8 mouse cellular contexts compared by ENCODE assay signal in genomic region chr7:109751427-109752007, GRCm38 (mm10). TPM values are rescaled to one million over a fixed set of nuclear protein-coding genes. Genes with fewer than 3 reads are reported as not detected.
DNase-seq lines count a peak whose midpoint lies in the region; ATAC-seq and TF ChIP-seq lines count a peak whose summit lies in the region.

No protein-coding gene starts in this region.

- H3K4me3 ChIP-seq in lung, postnatal 0 days (ENCODE audit: low read depth, low read length), result peak overlapping the region; percentile 83
- peak overlapping the region; percentile 60 for H3K4me3 ChIP-seq in kidney, embryonic 14.5 days (ENCODE audit: low read length)
- H3K4me3 ChIP-seq in midbrain, embryonic 12.5 days, result peak overlapping the region; percentile 85

- peak overlapping the region; percentile 74 for H3K4me2 ChIP-seq in lung, postnatal 0 days (replicated peaks; ENCODE audit: low read depth, low read length)
- H3K4me2 ChIP-seq in kidney, embryonic 14.5 days (replicated peaks; ENCODE audit: low read depth, low read length), result peak overlapping the region; percentile 88
- peak overlapping the region; percentile 92 for H3K4me2 ChIP-seq in midbrain, embryonic 12.5 days (replicated peaks)

- peaks cover 12% of the 10 kb centered on the region for H3K4me1 ChIP-seq in lung, postnatal 0 days (ENCODE audit: insufficient read depth, low read depth, low read length)
- H3K4me1 ChIP-seq in kidney, embryonic 14.5 days (ENCODE audit: control insufficient read depth, insufficient read depth, low read length), result peaks cover 4% of the 10 kb centered on the region; the same call in 1 of the 2 replicates
- H3K4me1 ChIP-seq in midbrain, embryonic 12.5 days, result peaks cover 15% of the 10 kb centered on the region

- no peaks in the 10 kb centered on the region for H3K9me3 ChIP-seq in lung, postnatal 0 days (ENCODE audit: low read length)
- H3K9me3 ChIP-seq in kidney, embryonic 14.5 days (ENCODE audit: control insufficient read depth, low read length), result no peaks in the 10 kb centered on the region
- H3K9me3 ChIP-seq in midbrain, embryonic 12.5 days, result no peaks in the 10 kb centered on the region

- H3K36me3 ChIP-seq in lung, postnatal 0 days (ENCODE audit: insufficient read depth, low read length), result 0 out of 2 replicates have a peak, but pooled peaks cover under 1% of the 10 kb centered on the region
- 0 out of 2 replicates have a peak, but pooled peaks cover 2% of the 10 kb centered on the region for H3K36me3 ChIP-seq in kidney, embryonic 14.5 days (ENCODE audit: control insufficient read depth, insufficient read depth, low read length)
- H3K36me3 ChIP-seq in midbrain, embryonic 12.5 days, result peaks cover 5% of the 10 kb centered on the region; the same call in 1 of the 2 replicates

- TF ChIP-seq CTCF in lung, postnatal 0 days (IDR thresholded peaks at IDR 0.05), result no peak

- peak overlapping the region; percentile 73 for H3K9ac ChIP-seq in lung, postnatal 0 days (replicated peaks; ENCODE audit: low read depth)
- H3K9ac ChIP-seq in kidney, embryonic 14.5 days (ENCODE audit: low read depth, low read length), result peak overlapping the region; percentile 79
- H3K9ac ChIP-seq in midbrain, embryonic 12.5 days (replicated peaks), result peak overlapping the region; percentile 84

- no peak for TF ChIP-seq EP300 in lung, postnatal 0 days (IDR thresholded peaks at IDR 0.05)

- WGBS in lung, postnatal 0 days, result 1% methylated on average over 13 of the region's 13 CpGs
- 5% methylated on average over 13 of the region's 13 CpGs for WGBS in kidney, embryonic 14.5 days
- WGBS in midbrain, embryonic 12.5 days, result 3% methylated on average over 13 of the region's 13 CpGs

- ATAC-seq in lung, postnatal 0 days, result no peak; the same call in 1 of the 2 replicates
- peak; percentile 55 for ATAC-seq in erythroid progenitor cell, adult 5-6 weeks (replicated peaks; ENCODE audit: low FRiP score, poor library complexity, severe bottlenecking)
- peak; percentile 26; the same call in 1 of the 2 replicates for ATAC-seq in kidney, embryonic 14.5 days (ENCODE audit: low FRiP score, low TSS enrichment)
- ATAC-seq in midbrain, embryonic 12.5 days (ENCODE audit: low FRiP score, low read depth), result peak; percentile 10

- peak; percentile 7 for DNase-seq in lung, postnatal 0 days (ENCODE audit: low spot score)
- no peak for DNase-seq in lung, postnatal 14 days
- DNase-seq in right cerebral cortex, postnatal 14 days, result no peak
- no peak for DNase-seq in embryo, embryonic 10.5 days (ENCODE audit: low spot score)
- DNase-seq in spleen, adult 18-20 months, result no peak

- peak overlapping the region; percentile 89 for H3K27ac ChIP-seq in lung, postnatal 0 days (ENCODE audit: low read length)
- no peak overlapping the region; the same call in 1 of the 2 replicates for H3K27ac ChIP-seq in kidney, embryonic 14.5 days (ENCODE audit: low read depth, low read length)
- H3K27ac ChIP-seq in midbrain, embryonic 12.5 days (replicated peaks), result peak overlapping the region; percentile 80

- H3K27me3 ChIP-seq in lung, postnatal 0 days (replicated peaks; ENCODE audit: insufficient read depth, low read length), result no peaks in the 10 kb centered on the region
- H3K27me3 ChIP-seq in kidney, embryonic 14.5 days (ENCODE audit: control insufficient read depth, insufficient read depth, low read length), result no peaks in the 10 kb centered on the region
- no peaks in the 10 kb centered on the region for H3K27me3 ChIP-seq in midbrain, embryonic 12.5 days

RNA-seq across cellular contexts. Expression of gene Tmem9b, which starts 1.2 kb away (rescaled TPM):
- polyA plus RNA-seq in lung, postnatal 0 days (2015; fragmentation: Nextera tagmentation; extraction: Ambion mirVana), result 109 and 117 TPM in 2 replicates
- total RNA-seq in erythroid progenitor cell, adult 5-6 weeks (2015; ENCODE audit: low replicate concordance), result 57.8 and 63.1 TPM in 2 replicates
- 22.2 and 22.6 TPM in 2 replicates for total RNA-seq in erythroid progenitor cell, adult 5-6 weeks (2017; ENCODE audit: low replicate concordance)
- 41.1 and 46.9 TPM in 2 replicates for polyA plus RNA-seq in kidney, embryonic 14.5 days (2014; fragmentation: Nextera tagmentation; extraction: Ambion mirVana)
- polyA plus RNA-seq in midbrain, embryonic 12.5 days (2016; fragmentation: Nextera tagmentation; extraction: Ambion mirVana), result 62.3 and 64.5 TPM in 2 replicates

RNA-seq across cellular contexts. Expression of gene Ascl3, which starts 20.0 kb away (rescaled TPM):
- polyA plus RNA-seq in lung, postnatal 0 days (2015; fragmentation: Nextera tagmentation; extraction: Ambion mirVana), result 0.64 and 0.89 TPM in 2 replicates
- total RNA-seq in erythroid progenitor cell, adult 5-6 weeks (2015; ENCODE audit: low replicate concordance), result not detected in 2 replicates
- not detected in 2 replicates for total RNA-seq in erythroid progenitor cell, adult 5-6 weeks (2017; ENCODE audit: low replicate concordance)
- not detected in 2 replicates for polyA plus RNA-seq in kidney, embryonic 14.5 days (2014; fragmentation: Nextera tagmentation; extraction: Ambion mirVana)
- not detected in 2 replicates for polyA plus RNA-seq in midbrain, embryonic 12.5 days (2016; fragmentation: Nextera tagmentation; extraction: Ambion mirVana)

RNA-seq across cellular contexts. Expression of gene BC051019, which starts 27.9 kb away (rescaled TPM):
- 22.7 and 24.3 TPM in 2 replicates for polyA plus RNA-seq in lung, postnatal 0 days (2015; fragmentation: Nextera tagmentation; extraction: Ambion mirVana)
- total RNA-seq in erythroid progenitor cell, adult 5-6 weeks (2015; ENCODE audit: low replicate concordance), result not detected in 2 replicates
- total RNA-seq in erythroid progenitor cell, adult 5-6 weeks (2017; ENCODE audit: low replicate concordance), result not detected in 2 replicates
- 0.27 TPM in 1 of 2 replicates, not detected in the other for polyA plus RNA-seq in kidney, embryonic 14.5 days (2014; fragmentation: Nextera tagmentation; extraction: Ambion mirVana)
- not detected in 2 replicates for polyA plus RNA-seq in midbrain, embryonic 12.5 days (2016; fragmentation: Nextera tagmentation; extraction: Ambion mirVana)

RNA-seq across cellular contexts. Expression of gene Nrip3, which starts 30.3 kb away (rescaled TPM):
- polyA plus RNA-seq in lung, postnatal 0 days (2015; fragmentation: Nextera tagmentation; extraction: Ambion mirVana), result 0.57 and 0.58 TPM in 2 replicates
- total RNA-seq in erythroid progenitor cell, adult 5-6 weeks (2015; ENCODE audit: low replicate concordance), result 18.9 and 22.0 TPM in 2 replicates
- total RNA-seq in erythroid progenitor cell, adult 5-6 weeks (2017; ENCODE audit: low replicate concordance), result 25.0 and 38.0 TPM in 2 replicates
- polyA plus RNA-seq in kidney, embryonic 14.5 days (2014; fragmentation: Nextera tagmentation; extraction: Ambion mirVana), result 0.29 and 0.80 TPM in 2 replicates
- polyA plus RNA-seq in midbrain, embryonic 12.5 days (2016; fragmentation: Nextera tagmentation; extraction: Ambion mirVana), result 1.8 and 1.9 TPM in 2 replicates

RNA-seq across cellular contexts. Expression of gene Akip1, which starts 48.0 kb away (rescaled TPM):
- polyA plus RNA-seq in lung, postnatal 0 days (2015; fragmentation: Nextera tagmentation; extraction: Ambion mirVana), result 48.6 and 52.5 TPM in 2 replicates
- 36.8 and 57.0 TPM in 2 replicates for total RNA-seq in erythroid progenitor cell, adult 5-6 weeks (2015; ENCODE audit: low replicate concordance)
- total RNA-seq in erythroid progenitor cell, adult 5-6 weeks (2017; ENCODE audit: low replicate concordance), result 21.6 and 23.0 TPM in 2 replicates
- 24.7 and 28.2 TPM in 2 replicates for polyA plus RNA-seq in kidney, embryonic 14.5 days (2014; fragmentation: Nextera tagmentation; extraction: Ambion mirVana)
- 19.1 and 19.5 TPM in 2 replicates for polyA plus RNA-seq in midbrain, embryonic 12.5 days (2016; fragmentation: Nextera tagmentation; extraction: Ambion mirVana)

Comparison
In these comparisons a context has a peak if more than half of its experiments do, and no peak if none do; other contexts are left out.
1. RNA of gene BC051019, which starts 27.9 kb away (polyA plus RNA-seq): 22.7 to 24.3 TPM in lung, postnatal 0 days; 0.27 TPM in kidney, embryonic 14.5 days and not detected in midbrain, embryonic 12.5 days; every median in the first group is over 10 times any median in the second.
2. Peak in every context shown above with its lines, with median percentiles within 50 percentile points of each other: H3K4me2 ChIP-seq, H3K4me3 ChIP-seq and H3K9ac ChIP-seq.